Mouse (Mus musculus) brain, embryonic 14.5 days (tissue): ENCODE data around the gene Gm5127.

Experiments
- CTCF ChIP-seq: fragments of 200-500 bp; IDR thresholded peaks from 2 replicates; pipeline ENCODE4 v1.5.1; 2012; ENCODE audit warnings: inconsistent platforms, mild to moderate bottlenecking, moderate library complexity, borderline replicate concordance; ENCODE audit not compliant: insufficient read depth, insufficient read length; ENCODE audit errors: extremely low read depth
- POLR2A ChIP-seq: fragments of 200-500 bp; IDR thresholded peaks from 2 replicates; pipeline ENCODE4 v1.6.1; 2012; ENCODE audit warnings: mild to moderate bottlenecking, inconsistent platforms, borderline replicate concordance; ENCODE audit not compliant: poor library complexity, insufficient read depth, insufficient read length, severe bottlenecking; ENCODE audit errors: extremely low read depth

DNA sequence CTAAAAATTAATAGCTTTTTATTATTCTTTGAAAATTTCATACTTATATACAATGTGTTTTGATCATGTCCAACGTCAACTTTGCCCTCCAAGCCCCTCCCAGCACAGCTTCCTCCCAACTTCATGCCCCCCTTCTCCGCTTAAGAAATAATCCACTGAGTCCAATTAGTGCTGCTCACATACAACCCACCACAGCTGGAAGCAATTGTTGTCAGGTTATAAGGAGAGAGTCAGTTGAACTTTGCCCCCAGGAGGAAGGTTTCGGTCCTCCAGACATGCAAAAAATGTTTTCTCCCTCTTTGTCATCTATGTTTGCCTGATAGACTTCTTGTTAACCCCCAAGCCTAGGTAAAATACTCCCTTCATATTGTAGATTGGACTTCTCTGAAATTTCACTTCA, 4.0 kb upstream of the Gm5127 start:
- TF ChIP-seq CTCF (no peak), POLR2A (no peak)
